Mouse (Mus musculus) midbrain, embryonic 15.5 days (tissue): ENCODE data around the gene Pip5k1a. TPM values are rescaled to one million over a fixed set of nuclear protein-coding genes. Genes with fewer than 3 reads are reported as not detected.
A peak's percentile ranks its signal among the peaks of the same experiment; 100 is the strongest.
"Not testable (repeated sequence)": the region's sequence is repeated elsewhere in the genome, so short reads cannot be mapped to it uniquely, and the experiment has no call there.

Source experiments
- ATAC-seq: fragments of 200-750 bp; cut with Nextera tagmentation; replicated peaks from 2 replicates; pipeline ENCODE4 v1.8.0; 2017; ENCODE audit warnings: moderate TSS enrichment
- H3K27ac ChIP-seq: fragments of 300-500 bp; sonication (generic); 2 replicates; pipeline ENCODE4 v1.5.1; 2015; ENCODE audit warnings: mild to moderate bottlenecking, inconsistent platforms
- H3K27me3 ChIP-seq: fragments of 300-500 bp; sonication (generic); replicated peaks from 2 replicates; pipeline ENCODE4 v1.6.1; 2015; ENCODE audit warnings: inconsistent platforms
- H3K36me3 ChIP-seq: fragments of 300-500 bp; sonication (generic); replicated peaks from 2 replicates; pipeline ENCODE4 v1.6.1; 2015; ENCODE audit warnings: inconsistent platforms
- H3K4me1 ChIP-seq: fragments of 300-500 bp; sonication (generic); 2 replicates; pipeline ENCODE4 v1.6.1; 2015; ENCODE audit warnings: inconsistent platforms
- H3K4me2 ChIP-seq: fragments of 300-500 bp; sonication (generic); 2 replicates; pipeline ENCODE4 v1.6.1; 2015; ENCODE audit warnings: inconsistent platforms, mild to moderate bottlenecking, moderate library complexity
- H3K4me3 ChIP-seq: fragments of 300-500 bp; sonication (generic); 2 replicates; pipeline ENCODE4 v1.5.1; 2015; ENCODE audit warnings: mild to moderate bottlenecking, inconsistent platforms
- H3K9ac ChIP-seq: fragments of 300-500 bp; sonication (generic); 2 replicates; pipeline ENCODE4 v1.6.1; 2015; ENCODE audit warnings: mild to moderate bottlenecking, inconsistent platforms
- H3K9me3 ChIP-seq: fragments of 300-500 bp; sonication (generic); 2 replicates; pipeline ENCODE4 v1.6.1; 2016; ENCODE audit warnings: inconsistent platforms
- WGBS: fragments of 180-500 bp; shearing (Covaris S2); methylation state at CpG from one replicate; pipeline ENCODE4 v1.1.7; 2015; ENCODE audit warnings: mixed read lengths; 5-methylcytosine and 5-hydroxymethylcytosine counted together
- polyA plus RNA-seq: library from polyadenylated mRNA; unstranded; fragments of >200 nt; fragmentation: Nextera tagmentation; extraction: Ambion mirVana; gene quantifications from 2 replicates; pipeline ENCODE4 v1.2.1, GENCODE M21; 2015

Pip5k1a gene
- polyA plus RNA-seq, 1 experiment from 2014 or later = 17.2 TPM

DNA sequence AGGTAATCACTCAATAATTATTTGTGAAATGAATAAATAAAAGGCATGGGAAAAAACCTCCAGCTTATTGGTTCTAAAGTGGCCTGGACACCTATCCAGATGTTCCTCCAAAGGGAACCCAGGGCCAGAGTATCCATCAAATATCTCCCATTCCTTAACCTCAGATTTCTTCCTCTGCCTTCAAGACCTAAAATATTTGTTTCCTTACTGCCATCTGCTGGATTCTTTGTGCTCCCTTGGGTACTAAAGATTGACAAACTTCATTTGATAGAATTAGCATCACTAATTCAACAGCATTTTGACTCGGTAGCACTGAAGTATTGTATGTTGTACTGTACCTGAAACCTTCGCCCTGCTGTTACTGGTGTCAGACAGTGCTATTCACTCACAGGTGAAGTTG lies 1.2 kb upstream of the Pip5k1a start:
- no peaks in the 10 kb centered on the region for H3K9me3 ChIP-seq
- no peak overlapping the region for H3K4me3 ChIP-seq
- H3K4me1 ChIP-seq = peaks cover 22% of the 10 kb centered on the region
- ATAC-seq = no peak
- no peak overlapping the region for H3K9ac ChIP-seq
- H3K36me3 ChIP-seq = no peaks in the 10 kb centered on the region
- WGBS = 68% methylated on average over 2 of the region's 2 CpGs
- no peaks in the 10 kb centered on the region for H3K27me3 ChIP-seq
- H3K4me2 ChIP-seq = no peak overlapping the region
- no peak overlapping the region for H3K27ac ChIP-seq

DNA sequence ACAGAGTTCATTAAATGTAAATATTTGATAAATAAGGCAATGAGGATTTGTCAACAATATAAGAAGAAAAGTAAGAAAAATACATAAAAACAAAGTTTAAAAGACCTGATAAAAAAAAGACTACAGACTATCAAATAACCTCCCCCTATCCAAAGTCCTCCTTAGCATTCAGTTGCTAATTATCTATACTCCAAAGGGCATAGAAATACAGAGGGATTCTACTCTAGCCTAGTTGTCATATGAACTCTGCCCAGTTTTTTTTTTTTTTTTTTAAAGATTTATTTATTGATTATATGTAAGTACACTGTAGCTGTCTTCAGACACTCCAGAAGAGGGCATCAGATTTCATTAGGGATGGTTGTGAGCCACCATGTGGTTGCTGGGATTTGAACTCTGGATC lies 578 bp upstream of the Pip5k1a start:
- H3K9me3 ChIP-seq, H3K9ac ChIP-seq, ATAC-seq, H3K27me3 ChIP-seq, H3K36me3 ChIP-seq: not testable (repeated sequence)
- Histone ChIP-seq H3K4me3 (peak overlapping the region; percentile 78), H3K4me1 (peaks cover 16% of the 10 kb centered on the region), H3K4me2 (peak overlapping the region; percentile 62), H3K27ac (peak overlapping the region; percentile 71; the same call in 1 of the 2 replicates)

DNA sequence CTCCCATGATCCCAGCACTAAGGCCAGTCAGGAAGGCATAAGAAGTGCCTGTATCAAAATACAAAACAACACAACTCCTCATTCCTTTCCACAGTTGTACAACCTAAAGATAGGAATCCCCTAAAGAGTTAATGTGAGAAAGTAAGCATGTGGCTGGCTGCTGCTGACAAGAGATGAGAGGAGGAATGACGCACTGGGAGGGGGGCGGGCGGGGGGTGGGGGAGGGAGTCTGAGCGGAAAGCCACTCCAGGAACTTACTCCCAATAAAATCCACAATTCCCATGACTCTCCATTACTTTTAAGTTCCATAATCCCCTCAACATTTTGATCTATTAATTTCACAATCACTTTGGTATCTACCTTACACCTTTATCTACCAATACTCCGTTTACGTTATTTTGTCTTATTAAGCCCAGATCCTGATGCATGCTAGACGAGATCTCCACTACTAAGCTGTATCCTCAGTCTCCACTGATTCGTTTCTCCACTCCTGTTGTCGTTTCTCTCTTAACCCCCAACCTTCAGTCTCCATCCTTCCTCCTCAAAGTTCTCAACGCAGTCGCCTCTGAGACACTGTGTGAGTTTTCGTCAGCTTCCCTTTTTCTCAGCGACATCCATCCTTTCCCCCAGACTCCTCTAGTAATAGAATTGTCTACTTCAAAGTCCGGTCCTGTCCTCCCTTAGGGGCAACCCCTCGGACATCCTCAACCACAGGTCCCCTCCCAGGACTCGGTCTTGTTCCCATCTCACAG lies 968 bp downstream of the Pip5k1a start:
- H3K4me2 ChIP-seq = peak overlapping the region; percentile 70
- peak overlapping the region; percentile 78 for H3K4me3 ChIP-seq
- no peak for ATAC-seq
- H3K4me1 ChIP-seq = peaks cover 24% of the 10 kb centered on the region
- H3K27me3 ChIP-seq = no peaks in the 10 kb centered on the region
- WGBS = 2% methylated on average over 16 of the region's 16 CpGs
- peak overlapping the region; percentile 86 for H3K9ac ChIP-seq
- H3K36me3 ChIP-seq = no peaks in the 10 kb centered on the region
- H3K9me3 ChIP-seq = no peaks in the 10 kb centered on the region
- peak overlapping the region; percentile 88 for H3K27ac ChIP-seq

DNA sequence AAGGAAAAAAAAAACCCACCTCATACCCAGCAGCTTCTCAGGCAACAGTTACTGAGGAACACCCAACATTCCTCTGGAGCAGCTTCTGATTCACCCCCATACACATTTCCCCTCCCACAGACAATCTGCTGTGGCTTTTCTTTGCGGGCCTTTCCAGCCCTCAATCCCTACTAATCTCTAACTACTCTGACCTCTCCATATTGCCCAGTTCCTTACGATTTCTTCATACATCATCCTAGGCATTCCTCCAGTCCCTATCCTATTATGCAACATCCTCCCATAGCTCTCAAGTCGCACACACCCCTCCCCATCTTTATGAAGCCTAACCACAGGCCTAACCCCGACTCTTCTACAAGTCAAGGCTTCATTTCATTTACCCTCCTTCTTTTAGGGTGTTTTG lies 1.6 kb downstream of the Pip5k1a start:
- H3K27ac ChIP-seq = no peak overlapping the region
- no peaks in the 10 kb centered on the region for H3K9me3 ChIP-seq
- peak overlapping the region; percentile 70 for H3K4me2 ChIP-seq
- no peaks in the 10 kb centered on the region for H3K36me3 ChIP-seq
- no peaks in the 10 kb centered on the region for H3K27me3 ChIP-seq
- H3K4me1 ChIP-seq = peaks cover 27% of the 10 kb centered on the region
- peak overlapping the region; percentile 86 for H3K9ac ChIP-seq
- 73% methylated on average over 4 of the region's 4 CpGs for WGBS
- ATAC-seq = no peak
- H3K4me3 ChIP-seq = peak overlapping the region; percentile 78

DNA sequence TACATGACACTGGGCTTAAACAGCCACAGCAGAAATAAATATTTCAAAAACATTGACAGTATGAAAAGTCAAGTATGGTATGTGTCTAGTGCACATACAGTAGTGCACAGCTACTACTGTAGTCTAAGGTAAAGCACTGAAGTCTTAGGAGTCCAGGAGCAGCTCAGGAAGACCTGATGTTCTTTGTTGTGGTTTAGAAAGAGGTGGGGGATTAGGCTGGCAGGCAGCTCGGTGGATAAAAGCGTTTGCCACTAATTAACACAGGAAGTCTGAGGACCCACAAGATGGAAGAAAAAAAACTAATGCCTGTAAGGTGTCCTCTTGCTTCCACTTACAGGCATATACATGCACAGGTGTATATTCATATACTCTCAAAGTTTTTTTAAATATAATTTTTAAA lies 5.9 kb downstream of the Pip5k1a start:
- Histone ChIP-seq H3K36me3 (no peaks in the 10 kb centered on the region), H3K4me2 (no peak overlapping the region), H3K9ac (no peak overlapping the region), H3K27me3 (no peaks in the 10 kb centered on the region), H3K4me3 (no peak overlapping the region), H3K4me1 (peaks cover 27% of the 10 kb centered on the region), H3K9me3 (no peaks in the 10 kb centered on the region), H3K27ac (no peak overlapping the region)
- 30% methylated on average over 2 of the region's 2 CpGs for WGBS
- no peak for ATAC-seq

DNA sequence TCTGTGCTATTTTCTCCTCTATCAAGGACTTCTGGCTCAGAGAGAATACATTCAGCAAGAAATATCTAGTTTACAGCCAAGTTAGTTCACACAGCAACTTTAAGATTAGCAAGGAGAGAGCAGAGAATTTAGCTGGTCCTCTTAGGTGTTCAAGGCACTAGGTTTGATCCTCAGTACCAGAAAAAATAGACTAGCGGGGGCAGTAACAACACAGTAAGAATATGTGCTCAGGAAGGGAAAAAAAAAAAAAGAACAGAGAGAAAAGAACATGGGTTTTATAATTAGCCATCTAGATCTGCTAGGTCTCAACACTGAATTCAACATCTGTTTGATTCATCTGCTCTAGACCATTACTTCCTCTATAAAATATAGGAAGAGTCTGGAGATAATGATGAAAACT lies 18.7 kb downstream of the Pip5k1a start:
- ATAC-seq = no peak
- Histone ChIP-seq H3K9ac (no peak overlapping the region), H3K27ac (no peak overlapping the region), H3K4me2 (no peak overlapping the region), H3K4me1 (no peaks in the 10 kb centered on the region), H3K36me3 (no peaks in the 10 kb centered on the region), H3K27me3 (no peaks in the 10 kb centered on the region), H3K9me3 (no peaks in the 10 kb centered on the region), H3K4me3 (no peak overlapping the region)
- 92% methylated on average over 1 of the region's 1 CpGs for WGBS

DNA sequence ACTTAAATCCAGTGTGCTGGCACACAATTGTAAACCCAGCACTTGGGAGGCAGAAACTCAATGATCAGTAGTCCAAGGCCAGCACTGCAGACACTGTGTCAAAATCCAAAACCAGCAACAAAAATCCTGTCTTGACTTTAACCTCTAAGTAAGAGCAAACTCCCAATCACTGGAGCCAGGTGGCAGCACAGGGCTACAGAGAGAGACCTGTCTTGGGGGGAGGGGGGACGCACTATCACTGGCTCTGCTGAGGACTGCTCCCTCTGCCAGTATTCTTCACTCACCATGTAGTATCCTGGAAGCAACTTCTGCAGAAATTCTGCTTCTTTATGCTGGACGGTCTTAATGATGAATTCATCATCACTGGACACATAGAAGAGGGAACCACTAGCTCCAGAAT lies 35.1 kb downstream of the Pip5k1a start:
- no peaks in the 10 kb centered on the region for H3K4me1 ChIP-seq
- H3K9me3 ChIP-seq = no peaks in the 10 kb centered on the region
- no peak for ATAC-seq
- no peak overlapping the region for H3K27ac ChIP-seq
- H3K27me3 ChIP-seq = no peaks in the 10 kb centered on the region
- H3K4me2 ChIP-seq = no peak overlapping the region
- H3K36me3 ChIP-seq = peaks cover 60% of the 10 kb centered on the region
- H3K9ac ChIP-seq = no peak overlapping the region
- 96% methylated on average over 2 of the region's 2 CpGs for WGBS
- H3K4me3 ChIP-seq = no peak overlapping the region

DNA sequence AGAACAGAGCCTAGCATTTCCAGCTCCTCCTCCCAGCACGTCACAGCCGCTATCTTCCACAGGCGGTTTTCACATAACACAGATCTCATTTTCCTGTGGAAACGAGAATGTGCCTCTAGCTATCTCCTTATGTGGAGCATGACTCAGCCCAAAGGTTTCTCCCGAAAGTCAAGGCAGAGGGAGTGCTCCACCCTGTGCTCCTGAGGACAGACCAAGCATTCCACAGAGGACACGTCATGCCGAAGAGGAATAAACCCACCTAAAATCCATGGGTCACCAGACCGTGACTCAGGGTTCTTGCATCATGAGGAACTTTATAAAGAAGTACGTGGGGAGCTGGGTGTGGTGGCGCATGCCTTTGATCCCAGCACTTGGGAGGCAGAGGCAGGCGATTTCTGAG lies 40.2 kb downstream of the Pip5k1a start:
- no peaks in the 10 kb centered on the region for H3K27me3 ChIP-seq
- H3K4me2 ChIP-seq = no peak overlapping the region
- H3K36me3 ChIP-seq = peaks cover 70% of the 10 kb centered on the region
- H3K9ac ChIP-seq = no peak overlapping the region
- no peak overlapping the region for H3K27ac ChIP-seq
- WGBS = 91% methylated on average over 11 of the region's 11 CpGs
- H3K9me3 ChIP-seq = no peaks in the 10 kb centered on the region
- H3K4me1 ChIP-seq = no peaks in the 10 kb centered on the region
- no peak for ATAC-seq
- no peak overlapping the region for H3K4me3 ChIP-seq

DNA sequence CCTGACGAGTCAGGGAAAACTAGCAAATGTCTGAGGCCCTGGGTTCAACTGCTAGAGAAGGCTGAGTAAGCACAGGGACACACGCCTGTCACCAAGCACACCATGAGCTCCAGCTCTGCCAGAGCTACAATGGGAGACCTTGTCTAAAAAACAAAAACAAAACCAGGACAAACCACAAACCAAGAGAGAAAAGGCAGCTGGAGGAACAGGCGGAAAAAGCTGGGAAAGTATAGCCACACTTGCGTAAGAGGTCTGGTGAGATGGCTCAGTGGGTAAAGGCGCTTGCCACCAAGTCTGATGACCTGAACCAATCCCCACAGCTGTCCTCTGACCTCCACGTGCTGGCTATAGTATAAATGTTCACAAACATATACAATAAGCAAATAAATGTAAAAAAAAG lies 40.6 kb downstream of the Pip5k1a start:
- no peak overlapping the region for H3K9ac ChIP-seq
- H3K27ac ChIP-seq = no peak overlapping the region
- peaks cover 71% of the 10 kb centered on the region for H3K36me3 ChIP-seq
- 90% methylated on average over 6 of the region's 6 CpGs for WGBS
- no peaks in the 10 kb centered on the region for H3K27me3 ChIP-seq
- ATAC-seq = no peak
- no peak overlapping the region for H3K4me3 ChIP-seq
- no peaks in the 10 kb centered on the region for H3K4me1 ChIP-seq
- no peak overlapping the region for H3K4me2 ChIP-seq
- H3K9me3 ChIP-seq = no peaks in the 10 kb centered on the region

DNA sequence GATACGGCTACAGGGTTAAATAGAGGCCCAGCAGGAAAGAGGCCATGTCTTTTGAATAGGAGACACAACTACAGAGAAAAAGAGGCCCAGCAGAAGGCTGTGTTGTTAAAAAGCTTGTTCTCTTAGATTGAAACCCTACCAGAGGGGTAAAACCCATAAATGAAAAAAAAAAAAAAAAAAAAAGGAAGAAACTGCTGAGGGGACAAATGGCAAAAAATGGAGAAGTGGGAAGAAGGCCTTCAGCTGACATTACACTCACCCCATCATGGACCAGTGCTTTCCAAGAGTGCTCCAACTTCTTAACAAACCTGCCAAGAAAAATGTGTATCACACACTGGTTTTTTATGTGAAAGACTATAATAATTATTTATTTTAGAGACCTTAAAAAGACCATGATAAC lies 41.2 kb downstream of the Pip5k1a start:
- 86% methylated on average over 1 of the region's 1 CpGs for WGBS
- no peaks in the 10 kb centered on the region for H3K9me3 ChIP-seq
- H3K4me2 ChIP-seq = no peak overlapping the region
- H3K36me3 ChIP-seq = peaks cover 69% of the 10 kb centered on the region
- H3K27ac ChIP-seq = no peak overlapping the region
- no peaks in the 10 kb centered on the region for H3K4me1 ChIP-seq
- no peak for ATAC-seq
- no peaks in the 10 kb centered on the region for H3K27me3 ChIP-seq
- H3K9ac ChIP-seq = no peak overlapping the region
- no peak overlapping the region for H3K4me3 ChIP-seq

DNA sequence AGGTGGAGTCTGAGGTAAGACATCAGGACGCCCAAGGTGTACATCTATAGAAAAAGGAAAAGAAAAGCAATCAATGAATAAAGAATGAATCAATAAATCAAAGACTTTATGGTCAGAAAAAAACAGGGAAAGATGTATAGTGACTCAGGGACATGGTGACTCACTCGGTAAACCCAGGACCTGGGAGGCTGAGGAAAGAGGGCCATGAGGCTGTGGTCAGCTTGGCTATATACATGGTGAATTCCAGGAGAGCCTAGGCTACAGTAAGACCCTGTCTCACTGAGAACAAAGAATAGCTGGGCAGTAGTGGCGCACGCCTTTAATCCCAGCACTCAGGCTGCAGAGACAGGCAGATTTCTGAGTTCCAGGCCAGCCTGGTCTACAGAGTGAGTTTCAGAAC lies 43.0 kb downstream of the Pip5k1a start:
- Histone ChIP-seq H3K9me3 (no peaks in the 10 kb centered on the region), H3K9ac (no peak overlapping the region), H3K4me2 (no peak overlapping the region), H3K36me3 (peaks cover 73% of the 10 kb centered on the region), H3K4me1 (no peaks in the 10 kb centered on the region), H3K27ac (no peak overlapping the region), H3K4me3 (no peak overlapping the region), H3K27me3 (no peaks in the 10 kb centered on the region)
- WGBS = 96% methylated on average over 4 of the region's 4 CpGs
- ATAC-seq = no peak

DNA sequence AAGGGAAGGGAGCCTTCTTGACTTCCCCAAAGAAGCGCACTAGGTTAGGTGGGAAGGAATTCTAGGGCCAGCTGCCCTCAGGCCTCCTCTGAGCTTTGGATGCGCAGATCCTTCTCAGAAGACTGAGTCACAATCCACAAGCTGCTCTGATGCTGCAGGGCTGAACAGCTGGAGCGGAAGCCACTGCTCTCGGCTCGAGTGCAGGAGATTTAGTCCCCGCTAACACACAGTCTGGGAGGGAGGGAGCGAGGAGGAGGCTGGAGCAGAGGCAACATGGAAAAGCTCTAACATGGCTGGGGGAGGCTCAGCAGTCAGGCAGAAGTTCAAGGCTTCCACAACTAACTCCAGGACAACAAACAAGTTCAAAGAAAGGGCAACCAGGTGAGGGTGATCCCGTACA lies 48.7 kb downstream of the Pip5k1a start:
- no peak overlapping the region for H3K9ac ChIP-seq
- ATAC-seq = no peak
- no peak overlapping the region for H3K4me2 ChIP-seq
- 78% methylated on average over 8 of the region's 8 CpGs for WGBS
- H3K27me3 ChIP-seq = no peaks in the 10 kb centered on the region
- no peak overlapping the region for H3K27ac ChIP-seq
- no peaks in the 10 kb centered on the region for H3K4me1 ChIP-seq
- no peak overlapping the region for H3K4me3 ChIP-seq
- peaks cover 44% of the 10 kb centered on the region for H3K36me3 ChIP-seq
- H3K9me3 ChIP-seq = no peaks in the 10 kb centered on the region

DNA sequence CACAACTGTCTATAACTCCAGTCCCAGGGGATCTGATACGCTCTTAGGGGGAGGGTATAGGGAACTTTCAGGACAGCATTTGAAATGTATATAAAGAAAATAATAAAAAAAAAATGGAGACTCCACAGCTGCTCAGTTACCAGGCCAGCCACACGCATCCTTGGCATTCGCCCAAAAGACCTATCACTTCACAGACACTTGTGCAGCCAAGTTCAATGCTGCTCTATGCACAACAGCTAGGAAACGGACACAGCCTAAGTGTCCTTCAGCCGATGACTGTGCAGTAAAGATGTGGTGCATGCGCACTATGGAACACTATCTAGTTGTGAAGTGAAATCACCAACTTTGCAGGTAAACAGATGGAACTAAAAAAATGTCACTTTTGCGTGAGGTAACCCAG lies 50.5 kb downstream of the Pip5k1a start:
- peaks cover 28% of the 10 kb centered on the region; the same call in 1 of the 2 replicates for H3K36me3 ChIP-seq
- H3K4me2 ChIP-seq = no peak overlapping the region
- H3K4me3 ChIP-seq = no peak overlapping the region
- H3K4me1 ChIP-seq = no peaks in the 10 kb centered on the region
- no peak overlapping the region for H3K27ac ChIP-seq
- H3K9me3 ChIP-seq = no peaks in the 10 kb centered on the region
- H3K27me3 ChIP-seq = no peaks in the 10 kb centered on the region
- 93% methylated on average over 7 of the region's 7 CpGs for WGBS
- no peak for ATAC-seq
- H3K9ac ChIP-seq = no peak overlapping the region
